Mouse (Mus musculus): ENCODE results near the gene Tuft1.

- TF ChIP-seq CTCF (IDR thresholded peaks at IDR 0.05; ENCODE audit: low read depth) (no peak), EP300 (IDR thresholded peaks at IDR 0.05; ENCODE audit: low read depth) (no peak)
These were observed 75.7 kb downstream of the Tuft1 start for GRCm38 (mm10) chr3:94582944-94583343.
